Mouse (Mus musculus) left cerebral cortex, adult 2 months (tissue): ENCODE results near the gene Gm4881. TPM values are rescaled to one million over a fixed set of nuclear protein-coding genes. Genes with fewer than 3 reads are reported as not detected.

Experiments
- DNase-seq, 2 experiments: peaks; one replicate each; pipeline ENCODE4 v3.0.0; 2021 to 2022; ENCODE audit warnings: low spot score in 2 of 2, mixed read lengths in 1 of 2; ENCODE audit errors: extremely low spot score in 1 of 2
- H3K27ac ChIP-seq: fragments of 200-600 bp; 2 replicates; pipeline ENCODE4 v1.8.1; 2022
- H3K4me3 ChIP-seq: fragments of 200-600 bp; 2 replicates; pipeline ENCODE4 v1.8.1; 2022
- CTCF ChIP-seq: fragments of 200-600 bp; IDR thresholded peaks from 2 replicates; pipeline ENCODE4 v1.8.1; 2022; ENCODE audit warnings: antibody characterized with exemption, mild to moderate bottlenecking, moderate library complexity
- intact Hi-C: fragments of 180-260 bp; cut with DNase I; formaldehyde crosslinking; loops from one replicate; pipeline ENCODE4 v1.15.1; 2025
- total RNA-seq, 2 experiments: library from RNA; stranded (reverse); gene quantifications; 2 replicates each; pipeline ENCODE4 v1.2.3; 2021

Gene Gm4881
- total RNA-seq, 2 experiments from 2014 or later, result not detected

DNA sequence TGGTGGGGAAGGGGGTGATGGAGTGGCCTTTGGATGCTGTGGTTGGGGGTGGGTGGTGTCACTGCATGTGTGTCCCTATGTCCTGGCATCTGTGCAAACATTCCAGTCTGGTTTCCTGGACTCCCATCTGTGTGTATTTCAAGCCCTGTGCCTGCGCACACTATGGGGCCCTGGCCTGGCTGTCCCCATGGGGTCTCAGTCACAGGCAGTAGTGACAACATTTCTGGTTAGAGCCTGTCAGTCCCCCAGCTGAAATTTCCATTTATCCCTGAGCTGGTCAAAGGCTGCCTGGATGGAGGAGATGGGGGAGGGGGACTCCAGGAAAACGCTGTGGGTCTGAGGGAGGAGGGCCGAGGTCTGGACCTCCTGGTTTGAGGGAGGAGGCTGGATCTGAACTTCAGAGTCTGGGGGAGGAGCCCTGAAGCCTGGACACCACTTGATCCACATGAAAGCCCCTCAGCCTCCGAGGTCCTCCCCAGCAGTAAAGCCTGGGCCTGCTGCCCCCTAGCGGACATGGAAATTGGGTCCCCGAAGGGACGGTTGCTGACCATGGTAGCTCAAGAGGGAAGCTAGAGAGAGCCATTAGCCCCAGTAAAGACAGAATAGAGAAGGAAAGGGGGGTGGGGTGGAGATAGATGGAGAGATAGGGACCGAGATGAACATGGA is 5.8 kb upstream of the Gm4881 start:
- intact Hi-C loops, result no loop called here
- no peak overlapping the region for H3K27ac ChIP-seq
- peak; percentile 78 for TF ChIP-seq CTCF
- peak in 1 of 2 experiments; percentile 73 for DNase-seq
- H3K4me3 ChIP-seq, result no peak overlapping the region

DNA sequence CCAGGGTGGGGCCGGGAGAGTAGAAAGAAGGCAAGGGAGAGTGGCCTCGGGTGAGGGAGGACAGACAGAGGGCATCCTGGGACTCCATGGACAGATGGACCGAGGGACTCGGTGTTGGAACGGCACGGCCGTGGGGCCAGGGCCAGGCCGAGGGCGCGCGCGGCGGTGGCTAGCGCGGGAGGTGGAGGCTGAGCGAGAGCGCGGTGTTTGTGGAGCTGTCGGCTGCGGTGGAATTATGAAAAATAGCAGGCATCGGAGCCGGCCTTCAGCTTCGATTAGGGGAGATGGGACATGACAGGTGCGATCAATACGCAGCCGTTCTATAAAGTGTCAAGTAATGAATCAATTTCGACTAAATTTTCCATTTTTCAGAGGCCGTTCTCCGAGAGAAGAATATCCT is 4.5 kb upstream of the Gm4881 start:
- no peak for DNase-seq
- TF ChIP-seq CTCF, result no peak
- intact Hi-C loops, result no loop called here

DNA sequence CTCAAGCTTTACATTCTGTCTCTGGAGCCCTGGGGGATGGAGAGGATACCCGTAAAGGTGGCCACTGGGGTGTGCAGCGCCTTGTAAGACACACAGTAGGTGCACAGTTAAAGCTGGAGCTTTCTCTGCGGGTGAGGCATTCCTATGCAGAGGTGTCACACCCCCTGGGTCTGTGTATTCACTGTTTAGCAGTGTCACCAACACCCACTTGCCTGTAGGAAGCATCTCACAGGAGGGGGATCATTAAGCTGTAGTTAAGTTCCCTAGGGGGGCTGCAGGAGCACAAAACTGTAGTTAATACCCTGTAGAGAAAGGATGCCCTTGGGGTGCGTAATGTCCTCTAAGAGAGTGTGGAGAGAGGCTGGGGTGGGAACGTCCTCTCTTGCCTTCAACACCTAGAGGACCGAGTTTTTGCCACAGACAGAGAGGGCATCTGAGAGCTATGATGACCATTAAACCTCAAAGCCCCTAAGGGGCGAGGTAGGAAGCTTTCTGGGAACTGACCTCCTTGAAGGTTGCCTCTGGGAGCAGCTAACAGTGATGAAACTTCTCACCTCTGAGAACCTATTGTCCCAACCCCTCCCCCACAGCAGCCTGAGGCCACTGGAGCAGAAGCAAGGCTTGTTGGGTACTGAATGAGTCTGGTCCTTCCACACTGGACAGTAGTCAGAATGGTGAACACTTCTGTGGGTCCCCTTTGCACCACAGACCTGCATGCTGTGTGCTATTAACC is 3.2 kb upstream of the Gm4881 start:
- DNase-seq, result no peak
- TF ChIP-seq CTCF, result no peak
- intact Hi-C loops, result no loop called here
- Histone ChIP-seq H3K27ac (no peak overlapping the region), H3K4me3 (no peak overlapping the region)

More for the DNA sequence above, 4.5 kb upstream of the Gm4881 start:
- H3K27ac ChIP-seq, result no peak overlapping the region
- H3K4me3 ChIP-seq, result no peak overlapping the region

DNA sequence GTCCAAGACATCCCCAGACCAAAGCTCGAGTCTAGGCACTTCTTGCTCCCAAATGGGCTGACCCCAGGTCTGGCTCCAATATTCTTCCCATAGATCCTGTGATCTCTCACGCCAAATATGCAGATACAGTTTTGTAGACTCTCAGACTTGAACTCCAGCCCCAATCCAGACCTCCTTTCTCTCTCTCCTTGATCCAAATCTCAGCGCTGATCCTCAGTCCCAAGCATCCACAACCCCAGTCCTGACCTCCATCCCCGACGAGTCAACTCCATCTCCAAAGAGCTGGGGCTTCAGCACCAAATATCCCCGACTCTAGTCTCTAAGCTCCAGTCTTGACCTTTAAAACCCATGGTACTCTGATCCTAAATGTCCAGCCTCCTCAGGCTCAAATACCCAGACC is 653 bp downstream of the Gm4881 start:
- DNase-seq, result no peak
- Histone ChIP-seq H3K4me3 (no peak overlapping the region), H3K27ac (no peak overlapping the region)
- intact Hi-C loops, result no loop called here
- TF ChIP-seq CTCF, result no peak

DNA sequence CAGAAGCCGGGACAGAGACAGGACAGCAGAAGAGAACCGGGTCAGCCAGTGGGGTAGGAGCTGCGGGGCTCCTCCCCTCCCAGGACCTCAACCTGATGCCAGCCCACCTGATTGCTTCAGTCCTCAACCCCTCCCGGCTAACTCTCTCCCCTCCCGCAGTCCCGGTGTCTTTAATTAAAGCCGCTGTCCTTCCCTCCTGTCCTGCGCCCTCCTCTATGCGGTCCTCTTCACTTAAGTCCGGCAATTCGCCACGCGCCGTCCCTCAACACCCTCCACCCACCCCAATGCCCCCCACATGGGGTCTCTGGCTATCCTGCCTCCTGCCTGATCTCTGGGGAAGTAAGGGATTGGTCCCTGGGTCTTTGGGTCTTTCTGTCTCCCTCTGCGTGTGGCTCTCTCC is 12.6 kb downstream of the Gm4881 start:
- H3K4me3 ChIP-seq, result no peak overlapping the region
- intact Hi-C loops, result loop anchor here (10.0 kb wide), 1 partner anchor 307 kb away; no protein-coding TSS in a partner anchor
- DNase-seq, result no peak
- TF ChIP-seq CTCF, result no peak
- H3K27ac ChIP-seq, result no peak overlapping the region

DNA sequence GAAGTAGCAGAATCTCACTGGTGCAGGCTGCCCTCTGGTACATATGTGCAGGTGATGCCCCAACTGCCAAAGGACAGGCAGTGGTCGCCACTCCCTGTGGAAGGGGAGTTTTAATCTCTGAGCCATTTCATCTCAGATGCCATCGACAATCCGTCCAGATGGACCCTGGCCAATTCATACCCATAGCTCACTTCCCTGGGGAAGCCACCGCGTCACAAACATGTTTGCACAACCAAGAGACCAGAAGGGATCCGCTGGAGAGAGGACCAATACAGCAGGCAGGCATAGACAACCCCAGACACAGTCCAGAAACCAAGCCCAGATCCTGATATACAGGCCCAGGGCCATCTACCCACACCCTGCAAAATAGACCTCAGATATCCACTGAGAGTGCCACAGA is 13.8 kb downstream of the Gm4881 start:
- Histone ChIP-seq H3K4me3 (no peak overlapping the region), H3K27ac (no peak overlapping the region)
- intact Hi-C loops, result loop anchor here (10.0 kb wide), 1 partner anchor 306 kb away; no protein-coding TSS in a partner anchor
- no peak for TF ChIP-seq CTCF
- DNase-seq, result no peak

DNA sequence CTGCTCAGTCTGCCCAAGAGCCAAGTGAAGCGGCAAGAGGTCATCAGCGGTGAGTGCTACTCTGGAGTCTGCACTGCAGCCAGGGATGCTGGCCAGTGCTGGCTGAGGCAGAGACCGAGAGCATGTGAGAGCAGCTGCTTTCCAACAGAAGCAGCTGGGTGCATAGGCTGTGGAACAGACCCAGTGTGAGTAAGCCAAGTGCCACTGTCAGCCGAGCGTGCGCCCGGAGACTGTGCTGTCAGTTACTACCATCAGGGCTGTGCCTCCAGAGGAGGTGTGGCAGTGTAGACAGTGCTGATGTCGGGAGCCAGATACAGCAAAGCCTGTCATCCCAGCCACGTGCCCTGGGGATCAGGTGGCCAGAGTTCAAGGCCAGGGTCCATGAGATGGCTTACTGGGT is 24.6 kb downstream of the Gm4881 start:
- TF ChIP-seq CTCF, result no peak
- no peak overlapping the region for H3K4me3 ChIP-seq
- intact Hi-C loops, result no loop called here
- H3K27ac ChIP-seq, result no peak overlapping the region
- no peak for DNase-seq

DNA sequence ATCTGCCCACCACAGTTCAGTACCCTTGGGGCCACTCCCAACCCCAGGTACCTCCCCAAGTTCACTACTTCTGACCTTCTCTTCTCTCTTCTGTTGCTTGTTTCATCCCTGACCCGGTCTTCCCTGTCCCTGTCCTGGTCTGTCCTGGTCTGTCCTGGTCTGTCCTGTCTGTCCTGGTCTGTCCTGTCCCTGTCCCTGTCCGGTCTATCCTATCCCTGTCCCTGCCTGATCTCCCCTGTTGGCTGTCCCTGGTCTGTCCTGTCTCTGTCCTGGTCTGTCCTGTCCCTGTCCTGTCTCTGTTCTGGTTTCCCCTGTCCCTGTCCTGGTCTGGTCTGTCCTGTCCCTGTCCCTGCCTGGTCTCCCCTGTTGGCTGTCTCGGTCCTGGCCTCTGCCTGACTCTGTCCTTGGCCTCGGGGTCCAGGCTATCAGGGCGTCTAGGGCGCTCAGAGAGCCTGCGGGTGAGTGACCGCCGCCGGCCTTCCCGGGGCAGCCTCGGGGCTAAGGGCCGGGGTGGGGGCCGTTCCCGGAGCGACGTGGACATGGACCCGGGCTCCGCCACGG is 25.5 kb downstream of the Gm4881 start:
- H3K4me3 ChIP-seq, result no peak overlapping the region
- no peak for DNase-seq
- no peak for TF ChIP-seq CTCF
- intact Hi-C loops, result no loop called here
- no peak overlapping the region for H3K27ac ChIP-seq

DNA sequence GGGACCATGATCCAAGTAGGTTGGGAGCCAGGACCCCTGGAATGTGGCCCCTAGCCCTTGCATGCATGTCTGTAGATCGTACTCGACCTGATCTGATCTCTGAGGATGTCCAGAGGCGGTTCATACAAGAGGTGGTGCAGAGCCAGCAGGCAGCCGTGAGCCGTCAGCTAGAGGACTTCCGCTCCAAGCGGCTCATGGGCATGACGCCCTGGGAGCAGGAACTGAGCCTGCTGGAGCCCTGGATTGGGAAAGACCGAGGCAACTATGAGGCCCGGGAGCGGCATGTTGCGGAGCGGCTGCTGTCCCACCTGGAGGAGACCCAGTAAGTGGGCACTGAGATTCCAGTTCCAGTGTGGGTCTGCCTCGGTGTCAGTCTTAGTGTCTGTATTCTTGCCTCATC is 31.8 kb downstream of the Gm4881 start:
- Histone ChIP-seq H3K4me3 (no peak overlapping the region), H3K27ac (no peak overlapping the region)
- no peak for TF ChIP-seq CTCF
- intact Hi-C loops, result no loop called here
- no peak for DNase-seq

DNA sequence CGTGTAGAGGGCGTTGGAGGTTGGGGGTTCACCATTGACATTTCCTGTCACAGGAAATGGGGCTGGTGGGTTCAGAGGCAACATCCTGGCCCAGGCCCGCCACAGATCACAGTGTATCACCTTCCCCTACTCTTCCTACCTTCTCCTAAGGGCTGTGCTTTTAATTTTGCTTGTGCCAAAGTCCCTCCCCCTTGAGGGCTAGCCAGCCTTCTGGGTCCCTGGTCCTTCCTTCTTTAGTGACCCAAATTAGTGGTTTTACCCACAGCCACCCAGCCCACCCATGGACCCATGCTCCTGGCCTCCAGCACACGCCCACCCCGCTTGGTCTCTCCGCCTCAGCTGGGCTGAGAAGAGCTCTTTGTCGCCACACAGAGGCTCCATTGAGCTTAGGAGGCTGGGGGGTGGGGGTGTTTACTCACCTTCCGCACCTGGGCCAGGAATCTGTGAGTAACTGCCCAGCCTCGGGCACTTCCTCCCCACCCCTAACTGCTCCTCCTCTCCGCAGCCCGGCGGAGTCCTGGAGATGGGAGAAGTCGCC is 37.0 kb downstream of the Gm4881 start:
- DNase-seq, result no peak
- intact Hi-C loops, result no loop called here
- TF ChIP-seq CTCF, result no peak; the same call in 1 of the 2 replicates
- Histone ChIP-seq H3K27ac (no peak overlapping the region), H3K4me3 (no peak overlapping the region)

DNA sequence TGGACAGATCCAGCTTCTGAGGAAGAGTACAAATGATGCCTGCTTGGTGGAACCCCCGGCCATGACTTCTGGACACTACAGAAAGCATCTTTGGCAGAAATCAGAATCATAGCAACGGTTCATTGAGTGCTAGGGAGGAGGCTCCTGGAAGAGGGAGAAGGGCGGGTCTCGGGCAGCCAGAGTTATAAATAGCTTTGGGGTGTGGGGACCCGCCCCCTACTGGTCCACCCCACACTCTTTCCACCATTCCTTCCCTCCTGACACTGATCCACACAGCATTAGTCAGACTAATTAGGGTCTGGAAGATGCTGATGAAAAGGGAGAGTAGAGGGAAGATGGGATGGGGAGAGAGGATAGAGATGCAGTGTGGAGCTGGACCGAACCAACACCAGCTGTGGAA is 37.7 kb downstream of the Gm4881 start:
- intact Hi-C loops, result no loop called here

DNA sequence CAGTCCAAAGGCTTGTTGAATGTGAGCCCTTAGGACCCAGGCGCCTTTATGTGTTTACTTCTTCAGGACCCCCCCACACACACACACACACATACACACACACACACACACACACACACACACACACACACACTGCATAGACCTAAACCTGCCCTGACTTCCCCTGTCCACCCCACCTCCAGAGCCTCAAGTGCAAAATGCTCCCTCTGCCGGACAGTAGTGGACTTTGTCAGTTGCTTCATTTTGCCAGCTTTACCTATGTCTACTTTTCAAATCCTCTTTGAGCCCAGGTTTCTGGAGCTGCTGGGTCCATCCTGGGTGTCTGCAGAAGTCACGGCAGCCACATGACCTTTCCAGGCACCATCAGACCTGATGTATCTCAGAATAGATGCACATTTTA is 39.4 kb downstream of the Gm4881 start:
- Histone ChIP-seq H3K27ac (no peak overlapping the region), H3K4me3 (peak overlapping the region; percentile 76)
- DNase-seq, result peak in 1 of 2 experiments; percentile 60
- intact Hi-C loops, result loop anchor here (1.0 to 2.0 kb wide), 2 partner anchors 14 to 21 kb away; partner anchors contain the start of gene Rps19
- TF ChIP-seq CTCF, result peak; percentile 62

More for the DNA sequence above, 37.7 kb downstream of the Gm4881 start:
- no peak for DNase-seq
- H3K27ac ChIP-seq, result no peak overlapping the region
- TF ChIP-seq CTCF, result no peak
- H3K4me3 ChIP-seq, result no peak overlapping the region
